Mouse (Mus musculus): ENCODE data around the gene Actn1. TPM values are rescaled to one million over a fixed set of nuclear protein-coding genes. Genes with fewer than 3 reads are reported as not detected.
A peak's percentile ranks its signal among the peaks of the same experiment; 100 is the strongest.

Actn1 gene
- polyA plus RNA-seq, 1 experiment from 2014 or later: 46.5 TPM

DNA sequence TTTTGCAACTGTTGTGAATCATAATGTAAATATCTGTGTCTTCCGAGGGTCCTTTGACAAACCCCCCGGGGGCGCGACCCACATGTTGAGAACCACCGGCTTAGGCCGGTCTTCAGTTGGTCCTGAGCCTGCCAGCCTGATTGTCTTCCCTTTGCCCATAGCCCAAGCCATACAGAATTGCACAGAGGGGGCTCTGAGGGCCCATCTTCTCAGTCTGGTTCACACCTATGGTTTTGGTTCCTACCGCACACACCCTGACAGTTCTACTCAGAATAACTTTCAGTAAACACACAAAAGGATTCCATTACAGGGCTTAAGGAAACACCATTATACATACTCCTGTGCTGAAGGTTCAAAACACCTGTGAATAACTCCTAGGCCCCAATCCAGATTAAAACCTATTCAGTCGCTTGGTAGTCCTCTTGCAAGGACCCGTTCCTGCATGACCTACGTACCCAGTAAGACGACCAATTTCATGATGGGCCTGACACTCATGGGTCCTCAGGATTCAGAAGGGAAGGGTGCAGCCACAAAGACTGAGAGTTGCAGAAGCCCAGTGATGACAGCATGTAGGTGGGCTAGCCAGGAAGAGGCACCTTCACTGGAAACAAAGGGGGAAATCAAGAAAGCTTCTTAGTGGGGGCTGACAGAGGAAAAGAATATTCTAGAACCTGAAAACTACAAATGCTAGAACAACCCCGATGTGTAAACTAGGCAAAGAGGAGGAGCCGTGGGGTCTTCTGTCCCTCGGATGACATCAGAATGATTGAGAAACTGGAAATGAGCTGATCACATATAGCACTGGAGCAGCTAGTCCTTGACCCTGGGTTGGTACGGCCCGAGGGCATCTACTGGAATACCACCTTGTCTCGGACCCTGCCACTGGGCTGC lies 128.6 kb downstream of the Actn1 start:
- no peaks in the 10 kb centered on the region for H3K9me3 ChIP-seq
- peak overlapping the region; percentile 78 for H3K4me2 ChIP-seq (replicated peaks)
- peak overlapping the region; percentile 53 for H3K4me3 ChIP-seq
- no peaks in the 10 kb centered on the region for H3K36me3 ChIP-seq
- H3K9ac ChIP-seq: peak overlapping the region; percentile 84
- no peaks in the 10 kb centered on the region for H3K27me3 ChIP-seq
- ATAC-seq (ENCODE audit: insufficient number of reproducible peaks, insufficient read depth, low FRiP score, low TSS enrichment): no peak
- H3K27ac ChIP-seq: peak overlapping the region; percentile 97
- H3K4me1 ChIP-seq: peaks cover 34% of the 10 kb centered on the region
- WGBS: 48% methylated on average over 17 of the region's 17 CpGs

DNA sequence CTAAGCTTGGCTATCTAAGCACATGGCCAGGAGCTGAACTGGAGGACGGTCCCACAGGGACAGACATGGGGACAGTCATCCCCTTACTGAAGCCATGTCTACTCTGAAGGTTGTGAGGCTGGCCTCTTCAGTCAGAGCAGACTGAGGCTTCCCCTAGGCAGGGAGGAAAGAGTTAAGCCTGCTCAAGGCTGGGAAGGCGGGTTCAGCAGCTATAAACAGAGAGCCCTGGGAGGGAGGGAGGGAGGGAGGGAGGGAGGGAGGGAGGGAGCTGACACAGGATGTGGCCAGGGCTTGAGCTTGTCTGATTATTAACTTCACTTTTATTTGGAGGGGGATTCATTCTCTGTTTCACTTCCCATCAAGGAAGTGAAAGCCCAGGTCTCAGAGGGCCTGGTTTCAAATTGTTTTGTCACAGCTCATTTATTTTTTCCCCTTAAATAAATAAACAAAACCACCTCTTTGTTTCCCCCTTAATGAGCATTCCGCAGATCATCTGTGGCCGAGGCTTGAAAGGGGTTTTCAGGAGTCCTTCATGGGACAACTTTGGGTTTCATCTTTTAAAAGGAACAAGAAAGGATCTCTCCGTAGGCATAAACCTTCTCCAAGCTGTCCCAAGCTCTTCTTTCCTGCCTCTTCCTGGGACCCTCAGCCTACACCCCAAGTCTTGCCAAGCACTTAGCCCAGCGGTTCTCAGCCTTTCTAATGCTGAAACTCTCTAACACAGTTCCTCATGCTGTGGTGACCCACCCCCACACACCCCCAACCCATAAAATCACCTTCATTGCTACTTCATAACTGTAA lies 129.4 kb downstream of the Actn1 start:
- Histone ChIP-seq H3K4me3 (0 out of 2 replicates have a peak overlapping the region, but pooled peaks have one; percentile 7), H3K9me3 (no peaks in the 10 kb centered on the region), H3K4me2 (replicated peaks) (peak overlapping the region; percentile 78), H3K36me3 (no peaks in the 10 kb centered on the region), H3K4me1 (peaks cover 34% of the 10 kb centered on the region), H3K27me3 (no peaks in the 10 kb centered on the region), H3K9ac (no peak overlapping the region), H3K27ac (peak overlapping the region; percentile 97)
- WGBS: 12% methylated on average over 5 of the region's 6 CpGs
- ATAC-seq (ENCODE audit: insufficient number of reproducible peaks, insufficient read depth, low FRiP score, low TSS enrichment): 0 out of 2 replicates have a peak, but pooled peaks have one; percentile 54

DNA sequence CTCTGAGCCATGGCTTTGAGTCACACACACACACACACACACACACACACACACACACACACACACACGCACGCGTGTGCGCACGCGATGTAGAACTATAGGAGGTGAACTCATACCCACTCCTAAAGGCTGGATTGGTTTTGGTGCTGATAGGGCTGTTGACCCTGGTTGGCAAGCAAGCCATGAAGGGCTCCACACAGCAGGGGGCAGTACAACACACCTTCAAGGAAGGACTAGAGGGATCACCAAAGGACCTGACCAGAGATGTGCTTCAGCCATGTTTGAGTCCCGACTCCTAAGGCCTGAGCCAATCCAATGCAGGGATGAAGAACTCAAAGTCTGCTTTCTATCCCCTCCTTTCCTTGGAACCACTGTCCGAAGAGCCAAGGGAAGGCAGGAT lies 130.6 kb downstream of the Actn1 start:
- ATAC-seq (ENCODE audit: insufficient number of reproducible peaks, insufficient read depth, low FRiP score, low TSS enrichment): no peak
- H3K4me3 ChIP-seq: no peak overlapping the region
- peak overlapping the region; percentile 97 for H3K27ac ChIP-seq
- H3K9me3 ChIP-seq: no peaks in the 10 kb centered on the region
- no peaks in the 10 kb centered on the region for H3K27me3 ChIP-seq
- no peak overlapping the region for H3K4me2 ChIP-seq (replicated peaks)
- 96% methylated on average over 8 of the region's 8 CpGs for WGBS
- H3K9ac ChIP-seq: no peak overlapping the region
- no peaks in the 10 kb centered on the region for H3K36me3 ChIP-seq
- H3K4me1 ChIP-seq: peaks cover 34% of the 10 kb centered on the region

DNA sequence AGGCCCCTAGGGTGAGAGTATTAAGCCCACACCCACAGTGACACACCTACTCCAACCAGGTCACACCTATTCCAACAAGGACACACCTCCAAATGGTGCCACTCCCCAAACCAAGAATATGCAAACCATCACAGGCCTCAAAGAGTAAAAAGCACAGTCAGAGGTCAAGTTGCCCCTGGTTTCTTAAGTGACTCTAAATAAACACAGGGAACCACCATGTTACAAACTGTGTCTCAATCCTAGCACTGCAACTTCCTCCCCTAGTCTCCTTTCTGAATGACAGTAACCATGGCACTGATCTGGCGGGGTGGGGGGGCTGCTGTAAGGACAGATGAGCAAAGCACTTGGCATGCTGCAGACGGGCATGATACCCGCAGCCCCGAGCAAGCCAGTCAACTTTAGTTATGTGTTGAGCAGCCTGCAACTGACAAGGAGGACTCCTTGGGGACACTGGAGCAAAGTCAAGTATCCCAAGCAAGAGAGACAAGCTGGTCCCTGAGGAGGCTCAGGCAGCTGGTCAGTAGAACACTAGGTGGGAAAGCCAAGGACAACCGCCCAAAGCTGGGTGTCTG lies 132.9 kb downstream of the Actn1 start:
- Histone ChIP-seq H3K9ac (no peak overlapping the region), H3K27ac (no peak overlapping the region), H3K27me3 (no peaks in the 10 kb centered on the region), H3K4me3 (no peak overlapping the region), H3K36me3 (no peaks in the 10 kb centered on the region), H3K4me2 (replicated peaks) (no peak overlapping the region), H3K4me1 (peaks cover 48% of the 10 kb centered on the region), H3K9me3 (no peaks in the 10 kb centered on the region)
- WGBS: 92% methylated on average over 5 of the region's 5 CpGs
- no peak for ATAC-seq (ENCODE audit: insufficient number of reproducible peaks, insufficient read depth, low FRiP score, low TSS enrichment)

DNA sequence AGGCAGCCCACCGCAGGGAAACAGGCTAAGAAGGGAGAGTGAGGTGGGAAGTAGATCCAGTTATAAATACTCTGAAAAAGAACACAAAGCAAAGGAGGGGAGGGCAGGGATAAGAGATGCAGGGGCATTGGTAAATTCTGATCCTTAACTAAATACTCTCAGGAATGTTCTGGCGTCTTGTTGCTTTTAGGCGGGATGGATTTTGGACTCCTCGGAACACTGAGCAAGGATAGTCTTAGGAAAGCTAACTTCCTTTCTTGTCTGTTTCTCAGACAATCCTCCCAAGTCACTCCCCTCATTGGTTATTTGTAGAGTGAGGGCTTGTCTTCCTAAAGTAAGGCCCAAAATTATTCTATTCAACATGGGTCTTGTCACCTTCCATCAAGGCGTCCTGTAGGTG lies 134.9 kb downstream of the Actn1 start:
- ATAC-seq (ENCODE audit: insufficient number of reproducible peaks, insufficient read depth, low FRiP score, low TSS enrichment): no peak
- no peak overlapping the region for H3K4me3 ChIP-seq
- no peak overlapping the region for H3K9ac ChIP-seq
- 0 out of 2 replicates have a peak, but pooled peaks cover 7% of the 10 kb centered on the region for H3K36me3 ChIP-seq
- H3K9me3 ChIP-seq: no peaks in the 10 kb centered on the region
- H3K27me3 ChIP-seq: no peaks in the 10 kb centered on the region
- no peak overlapping the region for H3K4me2 ChIP-seq (replicated peaks)
- H3K4me1 ChIP-seq: peaks cover 29% of the 10 kb centered on the region
- WGBS: 87% methylated on average over 5 of the region's 5 CpGs
- H3K27ac ChIP-seq: no peak overlapping the region

DNA sequence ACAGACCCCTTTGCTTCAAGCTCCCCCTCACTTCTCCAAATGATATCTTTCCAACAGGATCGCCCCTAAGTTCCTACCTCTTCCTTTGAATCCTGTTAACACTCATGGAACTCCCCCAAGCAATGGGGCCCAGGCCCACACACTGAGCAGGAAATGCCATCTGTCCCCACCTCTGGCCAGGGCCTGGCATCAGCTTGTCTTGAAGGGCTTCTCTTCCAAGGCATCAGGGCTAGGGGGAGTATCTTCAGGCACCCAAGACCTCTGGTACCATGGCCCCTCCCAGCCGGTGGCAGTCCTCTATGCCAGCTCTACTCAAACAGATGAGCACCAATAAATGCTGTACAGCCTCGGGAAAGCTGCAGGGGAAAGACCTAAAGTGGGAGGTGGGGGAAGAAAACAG lies 135.4 kb downstream of the Actn1 start:
- H3K4me2 ChIP-seq (replicated peaks): no peak overlapping the region
- WGBS: 81% methylated on average over 3 of the region's 3 CpGs
- H3K27me3 ChIP-seq: no peaks in the 10 kb centered on the region
- 0 out of 2 replicates have a peak, but pooled peaks cover 8% of the 10 kb centered on the region for H3K36me3 ChIP-seq
- H3K4me1 ChIP-seq: peaks cover 23% of the 10 kb centered on the region
- no peak overlapping the region for H3K4me3 ChIP-seq
- no peak overlapping the region for H3K27ac ChIP-seq
- H3K9ac ChIP-seq: no peak overlapping the region
- no peak for ATAC-seq (ENCODE audit: insufficient number of reproducible peaks, insufficient read depth, low FRiP score, low TSS enrichment)
- H3K9me3 ChIP-seq: no peaks in the 10 kb centered on the region

DNA sequence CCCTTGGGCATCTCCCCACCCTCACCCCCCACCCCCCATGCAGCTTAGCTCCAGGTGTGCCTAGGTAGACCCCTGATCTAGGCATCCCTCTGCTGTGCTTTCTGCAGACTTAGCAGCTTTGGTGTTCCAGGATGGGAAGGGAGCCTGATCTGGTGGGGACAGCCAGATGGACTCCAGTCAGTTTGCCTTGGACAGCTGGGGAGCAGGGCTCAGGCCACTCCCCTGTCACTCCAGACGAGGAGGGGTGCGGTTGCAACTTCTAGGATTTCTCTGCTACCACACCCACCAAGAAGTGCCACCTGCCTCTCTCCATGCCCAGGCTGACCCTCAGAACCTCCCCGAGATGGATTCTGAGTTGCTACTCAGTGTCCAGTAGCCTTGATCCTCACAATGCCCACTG lies 136.0 kb downstream of the Actn1 start:
- H3K36me3 ChIP-seq: 0 out of 2 replicates have a peak, but pooled peaks cover 8% of the 10 kb centered on the region
- ATAC-seq (ENCODE audit: insufficient number of reproducible peaks, insufficient read depth, low FRiP score, low TSS enrichment): no peak
- H3K9me3 ChIP-seq: no peaks in the 10 kb centered on the region
- no peak overlapping the region for H3K4me3 ChIP-seq
- WGBS: 63% methylated on average over 3 of the region's 3 CpGs
- H3K27me3 ChIP-seq: no peaks in the 10 kb centered on the region
- no peak overlapping the region for H3K4me2 ChIP-seq (replicated peaks)
- no peak overlapping the region for H3K9ac ChIP-seq
- peaks cover 18% of the 10 kb centered on the region for H3K4me1 ChIP-seq
- H3K27ac ChIP-seq: no peak overlapping the region

DNA sequence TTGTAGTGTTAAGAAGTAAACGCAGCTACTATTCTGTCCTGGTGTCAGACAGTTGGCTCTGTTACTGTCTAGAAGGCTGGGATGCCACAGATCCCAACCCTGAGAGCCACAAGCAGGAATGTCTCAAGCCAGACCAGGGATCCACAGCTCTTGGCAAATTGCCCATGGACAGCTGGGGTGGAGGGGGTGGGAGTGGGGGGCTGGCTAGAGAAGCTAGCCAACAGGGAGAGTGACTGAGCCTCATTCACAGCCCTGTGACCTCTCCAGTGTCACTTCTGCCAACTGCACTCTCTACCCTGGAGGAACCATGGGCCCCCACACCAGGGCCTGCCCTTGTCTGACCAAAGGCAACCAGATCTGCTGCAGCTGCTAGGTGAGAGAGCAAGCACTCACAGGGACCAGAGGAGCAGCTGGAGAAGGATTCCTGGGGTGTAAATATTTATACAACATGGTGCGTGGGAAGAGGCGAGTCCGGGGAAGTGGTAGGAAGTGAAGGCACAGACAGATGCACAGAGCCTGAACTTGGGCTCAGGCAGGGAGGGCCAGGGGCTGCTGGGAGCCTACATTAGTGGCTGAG lies 136.9 kb downstream of the Actn1 start:
- Histone ChIP-seq H3K27ac (peak overlapping the region; percentile 67), H3K4me3 (no peak overlapping the region), H3K4me2 (replicated peaks) (no peak overlapping the region), H3K9me3 (no peaks in the 10 kb centered on the region), H3K36me3 (0 out of 2 replicates have a peak, but pooled peaks cover 8% of the 10 kb centered on the region), H3K9ac (no peak overlapping the region), H3K27me3 (no peaks in the 10 kb centered on the region), H3K4me1 (peaks cover 15% of the 10 kb centered on the region)
- ATAC-seq (ENCODE audit: insufficient number of reproducible peaks, insufficient read depth, low FRiP score, low TSS enrichment): peak; percentile 53; the same call in 1 of the 2 replicates
- WGBS: 51% methylated on average over 4 of the region's 4 CpGs

DNA sequence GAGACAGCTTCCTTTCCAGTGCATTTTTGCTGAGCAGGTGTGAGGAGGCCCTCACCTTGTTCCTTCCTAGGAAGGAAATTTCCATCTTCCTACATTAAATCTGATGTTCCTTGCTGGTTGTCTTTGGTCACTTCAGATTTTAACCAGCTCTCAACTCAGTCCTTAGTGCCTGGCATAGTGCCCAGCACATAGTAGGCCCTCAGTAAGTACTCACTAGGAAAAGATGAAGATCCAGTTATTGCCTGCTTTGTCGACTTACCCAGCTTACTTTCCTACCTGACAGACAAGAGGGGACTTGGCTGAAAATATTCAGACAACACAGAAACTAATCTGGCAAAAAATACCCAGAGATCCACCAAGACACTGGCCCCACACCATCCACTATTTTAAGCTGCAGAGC lies 138.7 kb downstream of the Actn1 start:
- no peak overlapping the region for H3K4me3 ChIP-seq
- peaks cover 23% of the 10 kb centered on the region for H3K4me1 ChIP-seq
- H3K27ac ChIP-seq: no peak overlapping the region
- 70% methylated on average over 1 of the region's 1 CpGs for WGBS
- H3K27me3 ChIP-seq: no peaks in the 10 kb centered on the region
- H3K4me2 ChIP-seq (replicated peaks): no peak overlapping the region
- H3K9ac ChIP-seq: no peak overlapping the region
- H3K9me3 ChIP-seq: no peaks in the 10 kb centered on the region
- H3K36me3 ChIP-seq: 0 out of 2 replicates have a peak, but pooled peaks cover 8% of the 10 kb centered on the region
- ATAC-seq (ENCODE audit: insufficient number of reproducible peaks, insufficient read depth, low FRiP score, low TSS enrichment): no peak

DNA sequence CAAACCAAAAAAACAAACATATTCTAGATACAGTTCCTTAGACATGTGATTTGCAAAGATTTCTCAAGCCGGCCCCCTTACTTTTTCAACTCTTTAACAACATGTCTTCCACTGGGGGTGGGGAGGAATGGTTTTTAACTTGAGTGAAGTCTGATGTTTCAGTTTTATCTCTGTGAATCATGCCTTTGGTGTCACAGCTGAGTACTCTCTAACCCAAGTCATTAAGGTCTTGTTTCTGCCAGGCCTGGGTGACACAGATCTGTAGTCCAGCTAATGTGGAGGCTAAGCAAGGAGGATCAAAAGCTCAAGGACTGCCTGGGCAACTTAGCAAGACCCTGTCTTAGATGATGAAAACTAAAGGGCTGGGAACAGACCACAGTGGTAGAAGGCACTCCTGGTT lies 141.6 kb downstream of the Actn1 start:
- no peak for ATAC-seq (ENCODE audit: insufficient number of reproducible peaks, insufficient read depth, low FRiP score, low TSS enrichment)
- Histone ChIP-seq H3K4me3 (no peak overlapping the region), H3K9me3 (no peaks in the 10 kb centered on the region), H3K9ac (no peak overlapping the region), H3K36me3 (0 out of 2 replicates have a peak, but pooled peaks cover 8% of the 10 kb centered on the region), H3K4me2 (replicated peaks) (no peak overlapping the region), H3K27ac (no peak overlapping the region), H3K4me1 (peaks cover 21% of the 10 kb centered on the region), H3K27me3 (no peaks in the 10 kb centered on the region)
- 82% methylated on average over 1 of the region's 1 CpGs for WGBS
